ENCODE assay signal across 8 mouse cellular contexts in the genomic region with DNA sequence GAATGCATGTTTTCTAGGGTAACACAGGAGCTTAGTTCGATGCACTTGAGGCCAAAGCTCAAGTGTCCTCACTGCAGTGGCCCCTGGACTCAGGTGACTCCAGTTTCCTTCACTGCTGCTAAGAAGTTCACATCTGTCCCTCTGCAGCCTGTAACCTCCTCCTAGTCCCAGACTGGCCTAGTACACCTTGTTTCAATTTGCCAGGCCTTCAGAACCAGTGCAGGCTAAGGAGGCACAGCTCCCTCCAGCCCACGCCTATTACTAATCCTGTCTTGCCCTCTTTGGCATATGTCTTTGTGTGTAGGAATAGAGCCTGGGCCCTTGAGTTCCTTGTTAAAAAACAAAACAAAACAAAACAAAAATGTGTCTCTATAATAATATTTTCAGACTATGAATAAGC. TPM values are rescaled to one million over a fixed set of nuclear protein-coding genes. Genes with fewer than 3 reads are reported as not detected.
DNase-seq lines count a peak whose midpoint lies in the region; ATAC-seq and TF ChIP-seq lines count a peak whose summit lies in the region.

No protein-coding gene starts in this region.

- H3K9ac ChIP-seq in CH12.LX (ENCODE audit: insufficient read depth, low read depth), result no peak overlapping the region
- H3K9ac ChIP-seq in liver, embryonic 16.5 days (ENCODE audit: low read depth, low read length), result peak overlapping the region; percentile 53

- H3K4me1 ChIP-seq in CH12.LX (ENCODE audit: control insufficient read depth in 1 of 2, insufficient read depth in 2 of 2), result peaks cover 3 to 22% of the 10 kb centered on the region in 2 experiments
- peaks cover 55% of the 10 kb centered on the region for H3K4me1 ChIP-seq in liver, embryonic 16.5 days (ENCODE audit: control insufficient read depth, low read depth, low read length)

- in situ Hi-C loops in CH12.LX (cut with MboI; ENCODE audit: low pct_ligation_motif_present, low pct_unique_long_range_greater_than_20kb, low sequenced_read_pairs), result no loop called here

- no peak for TF ChIP-seq CTCF in CH12.LX (conservative IDR thresholded peaks at IDR 0.05 in 1 of 2, IDR thresholded peaks at IDR 0.05 in 1 of 2; ENCODE audit: low read depth in 2 of 2, low read length in 2 of 2)

- TF ChIP-seq EP300 in CH12.LX (IDR thresholded peaks at IDR 0.05; ENCODE audit: low read length), result no peak

- peaks cover 3 to 21% of the 10 kb centered on the region in 2 experiments for H3K36me3 ChIP-seq in CH12.LX (replicated peaks in 1 of 2; ENCODE audit: control insufficient read depth in 1 of 2, insufficient read depth in 1 of 2, low read length in 1 of 2)
- H3K36me3 ChIP-seq in liver, embryonic 16.5 days (ENCODE audit: control insufficient read depth, insufficient read depth), result peaks cover 13% of the 10 kb centered on the region

- H3K27me3 ChIP-seq in CH12.LX (replicated peaks), result peaks cover 4% of the 10 kb centered on the region
- H3K27me3 ChIP-seq in liver, embryonic 16.5 days (ENCODE audit: control insufficient read depth, insufficient read depth, low read depth, low read length), result no peaks in the 10 kb centered on the region

- peak overlapping the region; percentile 64 for H3K4me2 ChIP-seq in CH12.LX (ENCODE audit: insufficient read depth, low read depth, poor library complexity, severe bottlenecking)
- H3K4me2 ChIP-seq in liver, embryonic 16.5 days (ENCODE audit: low read depth, low read length), result peak overlapping the region; percentile 75

- WGBS in liver, embryonic 16.5 days (ENCODE audit: insufficient replicate concordance), result 77% methylated on average over 2 of the region's 2 CpGs

- no peak overlapping the region for H3K27ac ChIP-seq in CH12.LX (ENCODE audit: insufficient read depth, low read depth)
- peak overlapping the region; percentile 80 for H3K27ac ChIP-seq in liver, embryonic 16.5 days (ENCODE audit: low read length)

- no peaks in the 10 kb centered on the region for H3K79me2 ChIP-seq in CH12.LX (replicated peaks; ENCODE audit: control insufficient read depth, extremely low read depth, insufficient read depth, poor library complexity, severe bottlenecking)

- peak; percentile 23 to 31 for DNase-seq in cerebellum, adult 18-20 months
- DNase-seq in cerebellum, postnatal 10 days, result no peak
- no peak for DNase-seq in CH12.LX (ENCODE audit: extremely low read depth)
- peak; percentile 40 for DNase-seq in forelimb bud, embryonic 11.5 days (ENCODE audit: low read depth, low spot score)
- no peak for DNase-seq in MN1 (ENCODE audit: low spot score)
- no peak for DNase-seq in left cerebral cortex, adult 9 months (ENCODE audit: low spot score in 2 of 2)

- ATAC-seq in liver, embryonic 16.5 days (ENCODE audit: low read depth), result no peak
- ATAC-seq in megakaryocyte-erythroid progenitor cell, adult 5-6 weeks (replicated peaks; ENCODE audit: low FRiP score, low TSS enrichment, poor library complexity, severe bottlenecking), result no peak

- no peak for TF ChIP-seq POLR2A in CH12.LX (IDR thresholded peaks at IDR 0.05; ENCODE audit: low read depth, low read length)

- TF ChIP-seq RAD21 in CH12.LX (IDR thresholded peaks at IDR 0.05; ENCODE audit: low read depth, low read length), result no peak

- no peaks in the 10 kb centered on the region for H3K9me3 ChIP-seq in CH12.LX (replicated peaks; ENCODE audit: low read length)
- no peaks in the 10 kb centered on the region for H3K9me3 ChIP-seq in liver, embryonic 16.5 days (replicated peaks; ENCODE audit: control insufficient read depth, low read length)

- dilution Hi-C loops in CH12.LX (cut with MboI; ENCODE audit: extremely low pct_ligation_motif_present, extremely low pct_unique_long_range_greater_than_20kb, low sequenced_read_pairs), result no loop called here

- peak overlapping the region in 2 of 3 experiments; percentile 36 to 88 for H3K4me3 ChIP-seq in CH12.LX (replicated peaks in 1 of 3; ENCODE audit: low read depth in 2 of 3, low read length in 2 of 3, poor library complexity in 1 of 3)
- peak overlapping the region; percentile 92 for H3K4me3 ChIP-seq in liver, embryonic 16.5 days (ENCODE audit: low read depth, low read length)

TF ChIP-seq in CH12.LX, 34 proteins besides CTCF, POLR2A, EP300 and RAD21:
- TF ChIP-seq IRF4 (IDR thresholded peaks at IDR 0.05; ENCODE audit: low read depth, low read length) (no peak), MYC (IDR thresholded peaks at IDR 0.05; ENCODE audit: low read depth, low read length) (no peak), KAT2A (IDR thresholded peaks at IDR 0.05; ENCODE audit: insufficient replicate concordance, low read length) (no peak), ZNF384 (IDR thresholded peaks at IDR 0.05; ENCODE audit: low read depth, low read length) (no peak), USF2 (conservative IDR thresholded peaks at IDR 0.05; ENCODE audit: low read depth, low read length) (no peak)

RNA-seq across cellular contexts. Expression of a gene that starts 9.4 kb away (rescaled TPM):
- total RNA-seq in CH12.LX (2012; rRNA removed), result 19.1 and 22.2 TPM in 2 replicates
- total RNA-seq in CH12.LX (2014; rRNA removed), result 28.2 and 30.1 TPM in 2 replicates
- 23.9 and 28.6 TPM in 2 replicates for polyA plus RNA-seq in CH12.LX (2012; ENCODE audit: insufficient read length, low read depth)
- 92.9 and 94.4 TPM in 2 replicates for polyA plus RNA-seq in liver, embryonic 16.5 days (2015; fragmentation: Nextera tagmentation; extraction: Ambion mirVana)
- 36.5 and 39.9 TPM in 2 replicates for total RNA-seq in megakaryocyte-erythroid progenitor cell, adult 5-6 weeks (2014; fragmentation: Nextera tagmentation)
- 22.8 and 48.0 TPM in 2 replicates for total RNA-seq in megakaryocyte-erythroid progenitor cell, adult 5-6 weeks (2017)

RNA-seq across cellular contexts. Expression of a gene that starts 11.2 kb away (rescaled TPM):
- not detected in 2 replicates for total RNA-seq in CH12.LX (2012; rRNA removed)
- total RNA-seq in CH12.LX (2014; rRNA removed), result not detected in 2 replicates
- polyA plus RNA-seq in CH12.LX (2012; ENCODE audit: insufficient read length, low read depth), result 0.04 TPM in 1 of 2 replicates, not detected in the other
- not detected in 2 replicates for polyA plus RNA-seq in liver, embryonic 16.5 days (2015; fragmentation: Nextera tagmentation; extraction: Ambion mirVana)
- not detected in 2 replicates for total RNA-seq in megakaryocyte-erythroid progenitor cell, adult 5-6 weeks (2014; fragmentation: Nextera tagmentation)
- not detected in 2 replicates for total RNA-seq in megakaryocyte-erythroid progenitor cell, adult 5-6 weeks (2017)

RNA-seq across cellular contexts. Expression of a gene that starts 33.3 kb away (rescaled TPM):
- total RNA-seq in CH12.LX (2012; rRNA removed), result not detected in 2 replicates
- not detected in 2 replicates for total RNA-seq in CH12.LX (2014; rRNA removed)
- not detected in 2 replicates for polyA plus RNA-seq in CH12.LX (2012; ENCODE audit: insufficient read length, low read depth)
- polyA plus RNA-seq in liver, embryonic 16.5 days (2015; fragmentation: Nextera tagmentation; extraction: Ambion mirVana), result not detected in 2 replicates
- not detected in 2 replicates for total RNA-seq in megakaryocyte-erythroid progenitor cell, adult 5-6 weeks (2014; fragmentation: Nextera tagmentation)
- not detected in 2 replicates for total RNA-seq in megakaryocyte-erythroid progenitor cell, adult 5-6 weeks (2017)

RNA-seq across cellular contexts. Expression of a gene that starts 35.2 kb away (rescaled TPM):
- total RNA-seq in CH12.LX (2012; rRNA removed) (54.0 and 61.7 TPM in 2 replicates), CH12.LX (2014; rRNA removed) (84.1 and 90.0 TPM in 2 replicates)
- 33.9 and 42.5 TPM in 2 replicates for polyA plus RNA-seq in CH12.LX (2012; ENCODE audit: insufficient read length, low read depth)
- polyA plus RNA-seq in liver, embryonic 16.5 days (2015; fragmentation: Nextera tagmentation; extraction: Ambion mirVana), result 0.15 and 0.60 TPM in 2 replicates
- not detected in 2 replicates for total RNA-seq in megakaryocyte-erythroid progenitor cell, adult 5-6 weeks (2014; fragmentation: Nextera tagmentation)
- total RNA-seq in megakaryocyte-erythroid progenitor cell, adult 5-6 weeks (2017), result not detected in 2 replicates

Comparison
In these comparisons a context has a peak if more than half of its experiments do, and no peak if none do; other contexts are left out.
1. DNase-seq: peak in cerebellum, adult 18-20 months (2 of 2) and forelimb bud, embryonic 11.5 days (single experiment); none in cerebellum, postnatal 10 days (0 of 2), CH12.LX (single experiment), MN1 (single experiment) and left cerebral cortex, adult 9 months (0 of 2).